Mouse (Mus musculus) hindbrain, embryonic 11.5 days (tissue): Measurements from ENCODE around the gene Tdrd6. TPM values are rescaled to one million over a fixed set of nuclear protein-coding genes. Genes with fewer than 3 reads are reported as not detected.

ENCODE experiments used
- ATAC-seq: fragments of 200-750 bp; cut with Nextera tagmentation; 2 replicates; pipeline ENCODE4 v1.8.0; 2017; ENCODE audit warnings: mild to moderate bottlenecking, moderate TSS enrichment, moderate library complexity; ENCODE audit not compliant: low FRiP score
- DNase-seq: peaks from one replicate; pipeline ENCODE4 v3.0.0-alpha.2; 2015; ENCODE audit warnings: low spot score
- H3K27ac ChIP-seq: fragments of 300-500 bp; sonication (generic); 2 replicates; pipeline ENCODE4 v1.5.1; 2014; ENCODE audit warnings: mild to moderate bottlenecking, low read depth, low read length
- H3K27me3 ChIP-seq: fragments of 300-500 bp; sonication (generic); 2 replicates; pipeline ENCODE4 v1.6.1; 2014; ENCODE audit warnings: mild to moderate bottlenecking, low read length, moderate library complexity, mixed read lengths; ENCODE audit not compliant: control insufficient read depth, insufficient read depth
- H3K36me3 ChIP-seq: fragments of 300-500 bp; sonication (generic); 2 replicates; pipeline ENCODE4 v1.6.1; 2014; ENCODE audit warnings: mild to moderate bottlenecking, low read length, moderate library complexity, mixed read lengths; ENCODE audit not compliant: control insufficient read depth, insufficient read depth
- H3K4me1 ChIP-seq: fragments of 300-500 bp; sonication (generic); replicated peaks from 2 replicates; pipeline ENCODE4 v1.6.1; 2014; ENCODE audit warnings: low read length, mixed read lengths; ENCODE audit not compliant: control insufficient read depth, insufficient read depth
- H3K4me2 ChIP-seq: fragments of 300-500 bp; sonication (generic); replicated peaks from 2 replicates; pipeline ENCODE4 v1.6.1; 2014; ENCODE audit warnings: mild to moderate bottlenecking, low read depth, low read length
- H3K4me3 ChIP-seq: fragments of 300-500 bp; sonication (generic); 2 replicates; pipeline ENCODE4 v1.5.1; 2014; ENCODE audit warnings: low read depth, low read length
- H3K9ac ChIP-seq: fragments of 300-500 bp; sonication (generic); 2 replicates; pipeline ENCODE4 v1.6.1; 2014; ENCODE audit warnings: low read depth, low read length
- H3K9me3 ChIP-seq: fragments of 300-500 bp; sonication (generic); 2 replicates; pipeline ENCODE4 v1.6.1; 2016; ENCODE audit warnings: low read length; ENCODE audit not compliant: control insufficient read depth
- WGBS: fragments of 180-500 bp; shearing (Covaris S2); extraction: QIAGEN DNeasy Blood & Tissue Kit; methylation state at CpG from one replicate; pipeline ENCODE4 v1.1.7; 2014; 5-methylcytosine and 5-hydroxymethylcytosine counted together
- polyA plus RNA-seq: library from polyadenylated mRNA; unstranded; fragments of >200 nt; fragmentation: Nextera tagmentation; extraction: Ambion mirVana; gene quantifications from 2 replicates; pipeline ENCODE4 v1.2.1, GENCODE M21; 2014

The Tdrd6 gene
- polyA plus RNA-seq, 1 experiment from 2014 or later, result 0.03 TPM

- Histone ChIP-seq H3K27ac (no peak overlapping the region), H3K4me1 (no peaks in the 10 kb centered on the region), H3K9me3 (no peaks in the 10 kb centered on the region), H3K4me3 (no peak overlapping the region), H3K9ac (no peak overlapping the region), H3K4me2 (no peak overlapping the region), H3K36me3 (no peaks in the 10 kb centered on the region), H3K27me3 (no peaks in the 10 kb centered on the region)
- DNase-seq, result no peak
- no peak for ATAC-seq
- WGBS, result 71% methylated on average over 14 of the region's 14 CpGs
Measured at GRCm38 (mm10) chr17:43651314-43652046, 21.4 kb upstream of the Tdrd6 start.

DNA sequence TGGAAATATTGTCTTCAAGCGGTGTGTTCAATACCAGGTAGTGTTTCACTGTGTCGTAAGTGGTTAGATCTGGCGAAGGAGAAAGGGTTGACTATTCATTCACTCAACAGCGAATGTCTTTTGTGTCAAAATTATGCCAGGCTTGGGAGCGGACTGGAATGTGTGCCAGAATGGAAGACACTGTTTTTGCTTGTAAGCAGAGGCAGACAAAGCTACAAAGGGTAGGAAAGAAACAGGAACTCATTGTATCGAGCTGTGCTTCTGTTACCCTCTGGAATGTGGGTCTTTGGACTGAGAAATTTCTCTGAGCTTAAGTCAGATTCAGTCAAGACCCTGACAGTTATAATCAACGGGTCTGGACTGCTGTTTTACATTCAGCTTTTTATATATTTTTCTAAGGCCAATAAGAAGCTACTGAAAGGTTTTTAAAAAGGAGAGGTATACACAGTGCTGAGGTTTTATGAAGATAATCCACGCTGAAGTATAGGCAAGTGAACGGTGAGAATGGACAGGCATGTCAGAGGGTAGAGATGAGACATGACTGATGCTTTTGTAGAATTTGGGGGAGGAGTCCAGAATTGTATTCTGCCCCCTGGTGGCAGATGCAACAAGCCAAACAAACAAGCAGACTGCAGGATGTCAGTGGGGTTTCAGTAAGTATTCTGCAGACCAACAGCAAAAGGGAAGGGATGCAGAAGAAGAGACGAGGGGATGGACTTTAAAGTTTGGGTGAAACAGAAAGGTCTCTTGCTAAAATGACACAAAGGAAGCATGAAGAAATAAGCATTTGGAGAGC is 19.7 kb upstream of the Tdrd6 start:
- Histone ChIP-seq H3K4me2 (no peak overlapping the region), H3K36me3 (no peaks in the 10 kb centered on the region), H3K27ac (no peak overlapping the region), H3K9me3 (no peaks in the 10 kb centered on the region), H3K9ac (no peak overlapping the region), H3K4me3 (no peak overlapping the region), H3K4me1 (no peaks in the 10 kb centered on the region), H3K27me3 (no peaks in the 10 kb centered on the region)
- 81% methylated on average over 10 of the region's 10 CpGs for WGBS
- DNase-seq, result peak; percentile 51
- no peak for ATAC-seq

GRCm38 (mm10) chr17:43646925-43647324 is 16.8 kb upstream of the Tdrd6 start:
- Histone ChIP-seq H3K4me2 (no peak overlapping the region), H3K27me3 (no peaks in the 10 kb centered on the region), H3K9ac (no peak overlapping the region), H3K9me3 (no peaks in the 10 kb centered on the region), H3K4me3 (no peak overlapping the region), H3K36me3 (peaks cover 9% of the 10 kb centered on the region; the same call in 1 of the 2 replicates), H3K27ac (no peak overlapping the region), H3K4me1 (no peaks in the 10 kb centered on the region)
- whole genome bisulfite sequencing, result 53% methylated on average over 5 of the region's 5 CpGs
- ATAC-seq (0 out of 2 replicates have a peak, but pooled peaks have one; percentile 49), DNase-seq (no peak)

DNA sequence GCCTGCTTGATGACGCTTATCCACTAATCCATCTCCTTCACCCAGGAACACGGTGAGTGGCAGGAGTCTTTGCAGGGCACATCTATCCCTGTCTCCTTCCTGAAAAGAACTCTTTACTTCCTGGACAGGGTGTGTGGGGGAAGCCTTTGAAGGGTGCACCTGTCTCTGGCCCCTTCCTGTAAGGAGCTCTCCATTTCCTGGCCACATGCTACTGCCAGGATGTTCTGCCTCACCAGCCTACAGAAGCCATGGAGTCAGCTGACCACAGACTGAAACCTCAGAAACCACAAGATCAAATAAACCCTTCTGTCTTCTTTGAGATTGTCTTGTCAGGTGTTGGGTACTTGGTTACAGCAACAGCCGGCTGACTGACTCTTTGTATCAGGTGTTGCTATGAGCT is 15.0 kb upstream of the Tdrd6 start:
- Histone ChIP-seq H3K4me2 (no peak overlapping the region), H3K9me3 (no peaks in the 10 kb centered on the region), H3K4me3 (no peak overlapping the region), H3K27ac (no peak overlapping the region), H3K9ac (no peak overlapping the region), H3K27me3 (no peaks in the 10 kb centered on the region), H3K36me3 (peaks cover 9% of the 10 kb centered on the region; the same call in 1 of the 2 replicates), H3K4me1 (no peaks in the 10 kb centered on the region)
- ATAC-seq (no peak), DNase-seq (no peak)
- 94% methylated on average over 3 of the region's 3 CpGs for WGBS

DNA sequence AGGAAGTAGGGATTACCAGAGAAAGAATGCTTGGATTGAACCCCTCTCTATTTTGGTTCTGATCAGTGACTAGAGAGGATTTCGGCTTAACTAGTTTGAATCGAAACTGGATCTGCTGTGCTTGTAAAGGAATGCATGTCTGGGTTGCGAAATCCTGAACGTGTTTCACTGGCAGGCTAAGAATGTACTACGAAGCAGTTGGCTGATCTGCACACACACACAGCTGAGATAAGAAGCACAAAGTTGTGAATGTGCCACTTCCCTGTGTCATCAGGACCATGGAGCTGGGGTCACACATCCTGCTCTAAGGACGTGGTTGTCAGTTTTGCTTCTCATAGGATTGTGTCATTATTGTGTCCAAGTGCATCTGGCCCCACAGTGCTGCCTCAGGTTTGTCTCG is 14.3 kb upstream of the Tdrd6 start:
- Histone ChIP-seq H3K4me3 (no peak overlapping the region), H3K36me3 (peaks cover 9% of the 10 kb centered on the region; the same call in 1 of the 2 replicates), H3K27me3 (no peaks in the 10 kb centered on the region), H3K4me1 (no peaks in the 10 kb centered on the region), H3K9me3 (no peaks in the 10 kb centered on the region), H3K9ac (no peak overlapping the region), H3K4me2 (no peak overlapping the region), H3K27ac (no peak overlapping the region)
- WGBS, result 88% methylated on average over 7 of the region's 7 CpGs
- ATAC-seq (no peak), DNase-seq (no peak)

DNA sequence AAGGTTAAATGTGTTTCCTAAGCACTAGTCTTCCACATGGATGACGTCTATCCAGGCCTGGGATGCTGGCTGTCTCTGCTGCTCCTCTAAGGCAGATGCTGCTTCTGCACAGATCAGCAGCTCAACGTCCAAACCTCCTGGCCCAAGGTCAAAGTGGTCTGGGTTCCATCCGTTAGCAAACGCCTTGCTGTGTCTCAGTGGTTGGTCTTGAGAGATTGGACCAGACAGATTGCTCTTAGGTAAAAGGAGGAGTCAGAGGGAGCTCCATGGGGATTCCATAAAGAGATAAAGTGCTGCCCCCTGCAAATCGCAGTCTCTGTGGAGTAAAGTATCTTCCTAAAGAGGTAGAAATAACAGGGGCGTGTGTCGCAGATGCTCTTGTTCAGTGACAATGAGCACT is 13.1 kb upstream of the Tdrd6 start:
- Histone ChIP-seq H3K4me1 (no peaks in the 10 kb centered on the region), H3K9me3 (no peaks in the 10 kb centered on the region), H3K4me3 (no peak overlapping the region), H3K27ac (no peak overlapping the region), H3K27me3 (no peaks in the 10 kb centered on the region), H3K9ac (no peak overlapping the region), H3K36me3 (peaks cover 9% of the 10 kb centered on the region; the same call in 1 of the 2 replicates), H3K4me2 (no peak overlapping the region)
- no peak for ATAC-seq
- no peak for DNase-seq
- WGBS, result 81% methylated on average over 7 of the region's 7 CpGs

GRCm38 (mm10) chr17:43640825-43641224 is 10.7 kb upstream of the Tdrd6 start:
- 88% methylated on average over 1 of the region's 1 CpGs for WGBS
- no peak overlapping the region for H3K4me3 ChIP-seq
- H3K27ac ChIP-seq, result no peak overlapping the region
- no peak overlapping the region for H3K9ac ChIP-seq
- no peak for ATAC-seq
- H3K36me3 ChIP-seq, result peaks cover 9% of the 10 kb centered on the region; the same call in 1 of the 2 replicates
- no peaks in the 10 kb centered on the region for H3K9me3 ChIP-seq
- DNase-seq, result no peak
- no peak overlapping the region for H3K4me2 ChIP-seq
- H3K4me1 ChIP-seq, result no peaks in the 10 kb centered on the region
- H3K27me3 ChIP-seq, result no peaks in the 10 kb centered on the region

GRCm38 (mm10) chr17:43637146-43637545 is 7.0 kb upstream of the Tdrd6 start:
- H3K9me3 ChIP-seq, result no peaks in the 10 kb centered on the region
- WGBS, result 98% methylated on average over 4 of the region's 4 CpGs
- H3K27me3 ChIP-seq, result no peaks in the 10 kb centered on the region
- ATAC-seq (no peak), DNase-seq (no peak)
- no peaks in the 10 kb centered on the region for H3K36me3 ChIP-seq
- no peak overlapping the region for H3K27ac ChIP-seq
- H3K4me1 ChIP-seq, result no peaks in the 10 kb centered on the region
- H3K9ac ChIP-seq, result no peak overlapping the region
- H3K4me3 ChIP-seq, result no peak overlapping the region
- H3K4me2 ChIP-seq, result no peak overlapping the region
